Mouse (Mus musculus) central nervous system, embryonic 18 days (tissue): ENCODE data around the gene Wscd2. TPM values are rescaled to one million over a fixed set of nuclear protein-coding genes. Genes with fewer than 3 reads are reported as not detected.

Experiments
- polyA plus RNA-seq: library from polyadenylated mRNA; depleted of rRNA; stranded (reverse); fragments of >200 nt; gene quantifications from 2 replicates; pipeline ENCODE4 v1.2.3, GENCODE M21; 2012; rRNA removed

The Wscd2 gene
- 14.5 and 15.7 TPM in 2 replicates for polyA plus RNA-seq

DNA sequence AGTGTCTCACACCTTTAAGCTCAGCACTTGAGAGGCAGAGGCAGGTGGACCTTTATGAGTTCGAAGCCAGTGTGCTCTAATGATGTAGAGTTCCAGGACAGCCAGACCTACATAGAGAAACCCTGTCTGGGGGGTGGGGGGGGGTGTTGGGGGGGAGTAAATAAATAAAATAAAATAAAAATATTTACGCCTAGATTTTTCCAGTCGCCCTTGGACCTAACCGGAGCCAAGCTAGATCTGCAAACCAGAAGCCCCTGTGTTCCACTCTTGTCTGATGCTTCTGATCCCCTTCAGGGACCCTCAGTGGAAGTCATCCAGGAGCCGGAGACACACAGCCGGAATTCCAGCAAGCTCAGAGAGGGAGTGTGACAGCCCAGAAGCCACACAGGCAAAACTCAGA is at the start of gene Wscd2:
Gene Wscd2, plus strand, starts transcription at position 301 of the 400 bp plus-strand sequence.

Other genes with a start within 250 kb of the Wscd2 start
- 39.3 and 45.0 TPM in 2 replicates for gene Sgsm1, start 179.5 kb upstream of the Wscd2 start, polyA plus RNA-seq
- gene Aym1, start 133.0 kb upstream of the Wscd2 start, polyA plus RNA-seq: not detected in 2 replicates
- gene Cmklr1, start 160.1 kb downstream of the Wscd2 start, polyA plus RNA-seq: 1.1 and 1.7 TPM in 2 replicates
- gene 1700069L16Rik, start 234.4 kb downstream of the Wscd2 start, polyA plus RNA-seq: not detected in 2 replicates
- 5.2 and 5.7 TPM in 2 replicates for gene Ficd, start 245.5 kb downstream of the Wscd2 start, polyA plus RNA-seq